Mouse (Mus musculus) kidney, adult 2 months (tissue): ENCODE results near the gene Tspan14. TPM values are rescaled to one million over a fixed set of nuclear protein-coding genes. Genes with fewer than 3 reads are reported as not detected.
A peak's percentile ranks its signal among the peaks of the same experiment; 100 is the strongest.

Experiments
- DNase-seq: peaks from one replicate; pipeline ENCODE4 v3.0.0; 2021
- H3K27ac ChIP-seq: fragments of 200-500 bp; 2 replicates; pipeline ENCODE4 v1.5.1; 2012; ENCODE audit warnings: low read depth, low read length, control low read depth, inconsistent platforms; ENCODE audit not compliant: insufficient read depth
- H3K27me3 ChIP-seq: fragments of 200-500 bp; replicated peaks from 2 replicates; pipeline ENCODE4 v1.6.1; 2012; ENCODE audit warnings: mild to moderate bottlenecking, moderate library complexity, low read length, inconsistent platforms; ENCODE audit not compliant: control insufficient read depth, insufficient read depth
- H3K36me3 ChIP-seq: fragments of 200-500 bp; 2 replicates; pipeline ENCODE4 v1.6.1; 2012; ENCODE audit warnings: mild to moderate bottlenecking, moderate library complexity, low read length, inconsistent platforms; ENCODE audit not compliant: control insufficient read depth, insufficient read depth
- H3K4me1 ChIP-seq: fragments of 200-500 bp; 2 replicates; pipeline ENCODE4 v1.6.1; 2011; ENCODE audit warnings: low read length; ENCODE audit not compliant: control insufficient read depth, insufficient read depth
- H3K4me3 ChIP-seq: fragments of 200-500 bp; 2 replicates; pipeline ENCODE4 v1.5.1; 2011; ENCODE audit warnings: mild to moderate bottlenecking, low read depth, low read length, control low read depth; ENCODE audit not compliant: insufficient read depth
- CTCF ChIP-seq: fragments of 200-500 bp; conservative IDR thresholded peaks from 2 replicates; pipeline ENCODE4 v1.5.1; 2011; ENCODE audit warnings: low read depth, mild to moderate bottlenecking, control low read depth, low read length, moderate library complexity, mixed read lengths; ENCODE audit not compliant: insufficient read depth, insufficient read length
- POLR2A ChIP-seq: fragments of 200-500 bp; IDR thresholded peaks from one replicate; pipeline ENCODE4 v1.6.1; 2011; ENCODE audit warnings: low read depth, low read length, control low read depth
- WGBS: fragments of 180-500 bp; shearing (Covaris S2); methylation state at CpG from one replicate; pipeline ENCODE4 v1.1.7; 2018; 5-methylcytosine and 5-hydroxymethylcytosine counted together
- polyA plus RNA-seq: library from polyadenylated mRNA; depleted of rRNA; stranded (reverse); fragments of >200 nt; gene quantifications from 2 replicates; pipeline ENCODE4 v1.2.3, GENCODE M21; 2012

Tspan14 gene
- polyA plus RNA-seq, 1 experiment = 121 TPM

- no peaks in the 10 kb centered on the region for H3K36me3 ChIP-seq
- no peak for DNase-seq
Measured at GRCm38 (mm10) chr14:40891506-40891905, 75.1 kb downstream of the Tspan14 start.

GRCm38 (mm10) chr14:40889704-40890103 is 76.9 kb downstream of the Tspan14 start:
- Histone ChIP-seq H3K4me1 (no peaks in the 10 kb centered on the region), H3K36me3 (no peaks in the 10 kb centered on the region), H3K4me3 (no peak overlapping the region), H3K27ac (no peak overlapping the region), H3K27me3 (no peaks in the 10 kb centered on the region)
- no peak for DNase-seq
- TF ChIP-seq POLR2A = no peak
- 83% methylated on average over 4 of the region's 4 CpGs for WGBS

More at GRCm38 (mm10) chr14:40891506-40891905, 75.1 kb downstream of the Tspan14 start:
- Histone ChIP-seq H3K4me3 (no peak overlapping the region), H3K4me1 (no peaks in the 10 kb centered on the region), H3K27ac (no peak overlapping the region), H3K27me3 (no peaks in the 10 kb centered on the region)
- TF ChIP-seq CTCF (no peak), POLR2A (no peak)
- 95% methylated on average over 4 of the region's 4 CpGs for WGBS

- TF ChIP-seq POLR2A (no peak), CTCF (no peak)
- H3K4me1 ChIP-seq = no peaks in the 10 kb centered on the region
- H3K36me3 ChIP-seq = no peaks in the 10 kb centered on the region
- 88% methylated on average over 2 of the region's 2 CpGs for WGBS
- H3K27me3 ChIP-seq = no peaks in the 10 kb centered on the region
- H3K27ac ChIP-seq = no peak overlapping the region
- no peak for DNase-seq
- H3K4me3 ChIP-seq = no peak overlapping the region
Measured at GRCm38 (mm10) chr14:40889181-40889580, 77.4 kb downstream of the Tspan14 start.

- no peaks in the 10 kb centered on the region for H3K36me3 ChIP-seq
- H3K4me1 ChIP-seq = no peaks in the 10 kb centered on the region
- DNase-seq = peak; percentile 34
- no peaks in the 10 kb centered on the region for H3K27me3 ChIP-seq
- TF ChIP-seq CTCF = peak; percentile 46
- no peak for TF ChIP-seq POLR2A
- no peak overlapping the region for H3K27ac ChIP-seq
- H3K4me3 ChIP-seq = no peak overlapping the region
- WGBS = 90% methylated on average over 6 of the region's 6 CpGs
Measured at GRCm38 (mm10) chr14:40886428-40887202, 80.0 kb downstream of the Tspan14 start.

- Histone ChIP-seq H3K27ac (no peak overlapping the region), H3K36me3 (no peaks in the 10 kb centered on the region), H3K4me1 (no peaks in the 10 kb centered on the region), H3K4me3 (no peak overlapping the region), H3K27me3 (no peaks in the 10 kb centered on the region)
- DNase-seq = no peak
- TF ChIP-seq POLR2A (no peak), CTCF (no peak)
- 59% methylated on average over 1 of the region's 1 CpGs for WGBS
Measured at GRCm38 (mm10) chr14:40885752-40886151, 80.9 kb downstream of the Tspan14 start.

GRCm38 (mm10) chr14:40885225-40885624 is 81.4 kb downstream of the Tspan14 start:
- Histone ChIP-seq H3K27ac (no peak overlapping the region), H3K4me3 (no peak overlapping the region), H3K27me3 (no peaks in the 10 kb centered on the region), H3K36me3 (no peaks in the 10 kb centered on the region), H3K4me1 (no peaks in the 10 kb centered on the region)
- DNase-seq = no peak
- TF ChIP-seq POLR2A = no peak
- 29% methylated on average over 4 of the region's 4 CpGs for WGBS

- Histone ChIP-seq H3K27ac (no peak overlapping the region), H3K4me3 (no peak overlapping the region), H3K4me1 (no peaks in the 10 kb centered on the region), H3K36me3 (no peaks in the 10 kb centered on the region), H3K27me3 (no peaks in the 10 kb centered on the region)
- no peak for DNase-seq
- TF ChIP-seq CTCF (no peak), POLR2A (no peak)
Measured at GRCm38 (mm10) chr14:40874565-40874964, 92.0 kb downstream of the Tspan14 start.
